Mouse (Mus musculus) T-helper 2 cell (primary cell): ENCODE data around the gene Ap2a2.

ENCODE experiments used
- in situ Hi-C: fragments of 300-600 bp; cut with MboI, MseI; formaldehyde crosslinking; loops from one replicate; pipeline ENCODE4 v1.15.1; 2025; ENCODE audit warnings: high pct_unique_total_duplicates

Gene Ap2a2

DNA sequence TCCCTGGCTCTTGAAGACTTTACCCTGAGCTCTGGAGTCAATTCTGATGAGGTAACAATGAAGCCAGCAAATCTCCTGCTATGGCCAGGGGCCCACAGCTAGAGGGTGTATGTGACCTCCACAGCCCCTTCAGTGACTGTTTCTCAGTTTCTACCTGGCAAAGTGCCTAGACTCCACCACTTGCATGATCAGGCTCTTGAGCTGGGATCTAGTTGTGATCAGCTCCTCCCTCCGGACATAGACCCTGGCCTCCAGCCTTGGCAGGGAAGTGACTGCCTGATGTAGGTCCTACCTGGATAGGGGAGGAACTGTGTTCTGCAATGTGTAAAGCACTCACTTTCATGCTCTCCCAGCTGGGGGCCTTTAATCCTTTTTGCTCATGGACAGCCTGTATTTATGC lies 98.4 kb downstream of the Ap2a2 start:
- in situ Hi-C loops: no loop called here

DNA sequence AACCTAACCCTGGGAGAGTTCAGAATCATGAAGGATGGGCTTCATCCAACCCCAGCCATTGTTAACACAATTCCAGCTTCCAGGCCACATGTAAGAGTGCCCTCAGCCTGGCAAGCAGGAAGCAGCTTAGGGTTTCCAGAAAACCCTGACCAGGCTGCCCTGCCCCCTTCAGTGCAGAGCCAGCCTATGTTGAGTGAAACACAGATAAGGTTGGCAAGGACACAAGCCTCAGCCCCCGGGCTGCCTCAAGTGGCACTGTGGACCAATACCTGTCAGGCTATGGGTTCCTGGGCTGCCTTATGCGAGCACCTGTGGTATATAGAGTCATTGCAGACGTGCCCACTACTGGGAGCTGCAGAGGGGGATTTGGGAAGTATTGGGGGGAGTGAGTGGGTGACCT lies 99.5 kb downstream of the Ap2a2 start:
- in situ Hi-C loops: no loop called here

DNA sequence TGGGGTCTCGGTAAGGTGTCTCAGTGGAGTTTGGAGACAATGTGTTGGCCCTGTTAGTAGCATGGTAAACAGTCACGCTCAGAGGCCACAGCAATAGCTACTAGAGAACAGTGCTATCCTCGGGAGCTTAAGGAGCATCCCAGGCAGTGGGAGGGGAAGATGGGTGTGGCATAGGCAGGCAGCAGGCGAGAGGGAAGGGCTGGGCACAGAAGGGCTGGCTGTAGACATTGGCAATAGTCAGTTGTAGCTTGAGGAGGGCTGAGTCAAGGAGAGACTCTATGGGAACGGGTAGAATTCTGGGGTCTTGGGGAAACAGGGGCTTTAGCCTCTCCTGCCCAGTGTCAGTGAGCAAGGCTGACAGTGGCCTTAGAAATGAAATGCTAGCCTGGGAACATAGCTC lies 100.2 kb downstream of the Ap2a2 start:
- in situ Hi-C loops: no loop called here

DNA sequence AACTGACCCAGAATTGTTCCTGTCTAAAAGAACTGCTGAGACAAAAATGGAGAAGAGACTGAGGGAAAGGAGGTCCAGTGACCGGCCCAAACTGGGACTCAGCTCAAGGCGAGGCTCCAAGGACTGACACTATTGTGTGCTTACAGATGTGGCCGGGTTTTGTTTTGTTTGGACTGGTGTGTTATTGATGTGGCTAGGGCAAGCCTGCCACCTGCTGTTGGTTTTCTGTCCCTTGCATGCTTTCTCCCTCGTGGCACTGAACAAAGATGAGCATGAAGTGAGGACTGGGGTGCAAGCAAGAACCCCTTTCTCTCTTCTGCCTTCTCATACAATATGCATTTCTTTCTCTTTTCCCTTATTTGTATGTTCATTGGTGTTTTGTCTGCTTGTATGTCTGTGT lies 104.2 kb downstream of the Ap2a2 start:
- in situ Hi-C loops: loop anchor here (5.0 kb wide), 1 partner anchor 149 kb away; no protein-coding TSS in a partner anchor

DNA sequence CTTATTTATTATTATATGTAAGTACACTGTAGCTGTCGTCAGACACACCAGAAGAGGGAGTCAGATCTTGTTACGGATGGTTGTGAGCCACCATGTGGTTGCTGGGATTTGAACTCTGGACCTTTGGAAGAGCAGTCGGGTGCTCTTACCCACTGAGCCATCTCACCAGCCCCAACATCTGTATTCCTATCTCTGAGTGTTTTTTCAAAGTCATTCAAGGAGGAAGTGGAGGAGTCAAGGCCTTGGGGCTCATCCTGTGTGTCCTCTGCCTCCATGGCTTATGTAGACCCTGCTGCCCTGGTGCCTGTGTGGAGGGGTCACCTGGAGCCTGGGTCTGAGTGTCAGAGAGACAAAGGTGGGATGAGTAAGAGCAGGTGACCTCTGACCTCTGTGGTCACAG lies 107.1 kb downstream of the Ap2a2 start:
- in situ Hi-C loops: loop anchor here (5.0 kb wide), 1 partner anchor 152 kb away; no protein-coding TSS in a partner anchor

DNA sequence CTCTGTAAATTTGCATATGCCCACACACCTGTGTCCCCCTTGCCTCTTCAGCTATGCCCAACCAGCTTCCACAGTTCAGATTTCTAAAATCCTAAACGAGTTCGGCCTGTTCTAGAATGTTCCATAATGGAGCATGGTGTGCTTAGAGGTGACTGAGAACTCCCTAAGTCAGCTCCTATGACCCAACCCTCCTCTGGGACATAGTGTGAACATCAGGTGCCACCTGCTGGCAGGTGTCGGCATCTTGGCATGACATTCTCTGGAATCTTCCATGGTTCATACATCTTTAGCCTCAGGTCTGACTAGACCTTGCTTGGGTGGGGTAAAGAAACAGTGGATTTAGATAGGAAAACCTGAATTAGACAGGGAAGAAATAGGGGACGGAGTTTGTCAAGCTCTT lies 109.0 kb downstream of the Ap2a2 start:
- in situ Hi-C loops: no loop called here

DNA sequence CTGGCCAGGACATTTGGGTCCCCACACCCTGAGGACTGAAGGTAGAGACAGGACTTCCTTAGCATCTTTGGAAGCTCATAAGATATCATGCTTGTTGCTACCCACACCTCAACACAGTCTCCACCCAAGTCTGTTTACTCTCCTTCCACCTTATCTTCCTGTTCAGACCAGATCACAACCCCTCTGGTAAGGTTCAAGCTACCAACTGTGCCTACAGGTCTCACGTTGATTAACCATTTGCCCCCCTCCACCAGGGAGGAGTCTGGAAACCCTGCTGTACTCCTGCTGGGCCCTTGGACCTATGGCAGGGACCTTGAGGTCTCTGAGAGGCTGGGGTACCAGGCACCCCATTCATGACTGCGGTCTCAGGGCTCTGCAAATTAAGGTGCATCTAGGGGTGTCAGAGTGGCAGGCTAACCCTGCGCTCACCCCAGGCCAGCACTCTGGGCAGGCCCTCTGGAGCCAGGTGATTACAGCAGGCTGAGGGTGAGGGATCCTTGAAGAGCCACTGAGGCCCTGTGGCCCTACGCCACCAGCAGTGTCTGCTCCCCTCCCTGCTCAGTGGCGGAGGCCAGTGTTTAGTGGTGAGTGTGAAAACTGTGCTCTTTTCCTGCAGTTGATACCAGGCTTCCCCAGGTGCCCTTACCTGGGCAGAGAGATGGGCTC lies 109.8 kb downstream of the Ap2a2 start:
- in situ Hi-C loops: no loop called here

DNA sequence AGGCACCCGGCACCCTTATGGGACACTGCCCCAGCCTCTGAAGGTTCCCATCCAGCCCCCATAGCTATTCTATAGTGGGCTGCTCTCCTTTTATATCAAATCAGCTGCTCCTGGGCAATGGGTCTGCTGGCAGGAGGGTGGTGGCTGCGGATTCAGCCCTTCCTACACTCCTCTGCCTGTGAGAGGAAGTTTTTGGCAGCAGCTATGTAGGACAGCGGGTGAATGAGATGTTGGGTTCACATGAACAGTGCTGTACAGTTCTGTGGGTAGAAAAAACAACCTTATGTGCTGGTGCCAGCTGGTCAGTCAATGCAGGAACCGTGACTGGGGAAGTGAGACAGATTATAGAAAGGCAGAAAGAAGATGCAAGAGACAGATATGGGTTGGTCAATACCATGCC lies 116.9 kb downstream of the Ap2a2 start:
- in situ Hi-C loops: no loop called here
